Mouse (Mus musculus): ENCODE results near the gene C4b. TPM values are rescaled to one million over a fixed set of nuclear protein-coding genes. Genes with fewer than 3 reads are reported as not detected.
"Not testable (repeated sequence)": the region's sequence is repeated elsewhere in the genome, so short reads cannot be mapped to it uniquely, and the experiment has no call there.

Gene C4b
- 0.27 and 0.39 TPM in 2 replicates for polyA plus RNA-seq (2015; fragmentation: Nextera tagmentation; extraction: Ambion mirVana)

DNA sequence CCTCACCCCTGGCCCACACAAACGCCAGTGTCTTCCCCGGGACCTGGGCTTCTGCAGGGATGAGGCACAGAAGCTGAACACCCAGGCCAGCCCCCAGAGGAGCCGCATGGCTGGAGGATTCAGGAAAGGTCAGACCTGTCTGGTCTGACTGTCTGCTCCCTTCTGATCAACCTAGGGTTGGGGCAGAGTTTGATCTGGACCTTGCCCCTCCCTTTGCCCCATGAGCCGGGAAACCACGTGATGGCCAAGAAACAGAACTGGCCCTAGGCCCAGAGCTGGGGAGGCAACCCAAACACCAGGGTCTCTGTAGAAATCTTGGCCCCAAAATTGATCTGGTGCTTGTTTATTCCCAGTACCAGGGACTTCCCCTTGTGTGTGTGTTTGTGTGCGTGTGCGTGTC is at the start of gene C4b:
C4b (minus strand) TSS at position 164 of the 400 bp plus-strand sequence.
- no peaks in the 10 kb centered on the region for H3K36me3 ChIP-seq (ENCODE audit: control insufficient read depth, insufficient read depth, low read length)
- 91% methylated on average over 6 of the region's 7 CpGs for WGBS

GRCm38 (mm10) chr17:34777680-34778325 is 34.1 kb upstream of the C4b start:
- Histone ChIP-seq H3K4me2 (ENCODE audit: low read length) (no peak overlapping the region), H3K36me3 (ENCODE audit: control insufficient read depth, insufficient read depth, low read length) (no peaks in the 10 kb centered on the region), H3K4me3 (ENCODE audit: low read depth, low read length) (no peak overlapping the region), H3K9ac (ENCODE audit: low read depth, low read length) (no peak overlapping the region), H3K27me3 (ENCODE audit: control insufficient read depth, insufficient read depth, low read depth, low read length) (no peaks in the 10 kb centered on the region), H3K4me1 (ENCODE audit: control insufficient read depth, insufficient read depth, low read length) (no peaks in the 10 kb centered on the region), H3K27ac (ENCODE audit: low read length) (no peak overlapping the region), H3K9me3 (replicated peaks; ENCODE audit: control insufficient read depth, low read length, poor library complexity, severe bottlenecking) (peaks cover 5% of the 10 kb centered on the region; the same call in 1 of the 2 replicates)
- WGBS: 78% methylated on average over 9 of the region's 9 CpGs
- ATAC-seq: no peak

More for the DNA sequence above, at the start of gene C4b:
- H3K4me2 ChIP-seq (ENCODE audit: low read length): no peak within 1 kb of the TSS
- no peak within 1 kb of the TSS for H3K4me3 ChIP-seq (ENCODE audit: low read depth, low read length)
- H3K4me1 ChIP-seq (ENCODE audit: control insufficient read depth, insufficient read depth, low read length): no peaks in the 10 kb centered on the region
- peaks cover 2% of the 10 kb centered on the region; the same call in 1 of the 2 replicates for H3K9me3 ChIP-seq (replicated peaks; ENCODE audit: control insufficient read depth, low read length, poor library complexity, severe bottlenecking)
- no peaks in the 10 kb centered on the region for H3K27me3 ChIP-seq (ENCODE audit: control insufficient read depth, insufficient read depth, low read depth, low read length)
- no peak for ATAC-seq
- no peak within 1 kb of the TSS for H3K9ac ChIP-seq (ENCODE audit: low read depth, low read length)
- no peak within 1 kb of the TSS for H3K27ac ChIP-seq (ENCODE audit: low read length)

- H3K9me3 ChIP-seq (replicated peaks; ENCODE audit: control insufficient read depth, low read length, poor library complexity, severe bottlenecking): no peaks in the 10 kb centered on the region
- no peak overlapping the region for H3K4me3 ChIP-seq (ENCODE audit: low read depth, low read length)
- 78% methylated on average over 3 of the region's 3 CpGs for WGBS
- H3K36me3 ChIP-seq (ENCODE audit: control insufficient read depth, insufficient read depth, low read length): no peaks in the 10 kb centered on the region
- ATAC-seq: no peak
- H3K27me3 ChIP-seq (ENCODE audit: control insufficient read depth, insufficient read depth, low read depth, low read length): no peaks in the 10 kb centered on the region
- H3K9ac ChIP-seq (ENCODE audit: low read depth, low read length): no peak overlapping the region
- H3K4me1 ChIP-seq (ENCODE audit: control insufficient read depth, insufficient read depth, low read length): no peaks in the 10 kb centered on the region
- H3K4me2 ChIP-seq (ENCODE audit: low read length): no peak overlapping the region
- H3K27ac ChIP-seq (ENCODE audit: low read length): no peak overlapping the region
Measured at GRCm38 (mm10) chr17:34761471-34761870, 17.8 kb upstream of the C4b start.

DNA sequence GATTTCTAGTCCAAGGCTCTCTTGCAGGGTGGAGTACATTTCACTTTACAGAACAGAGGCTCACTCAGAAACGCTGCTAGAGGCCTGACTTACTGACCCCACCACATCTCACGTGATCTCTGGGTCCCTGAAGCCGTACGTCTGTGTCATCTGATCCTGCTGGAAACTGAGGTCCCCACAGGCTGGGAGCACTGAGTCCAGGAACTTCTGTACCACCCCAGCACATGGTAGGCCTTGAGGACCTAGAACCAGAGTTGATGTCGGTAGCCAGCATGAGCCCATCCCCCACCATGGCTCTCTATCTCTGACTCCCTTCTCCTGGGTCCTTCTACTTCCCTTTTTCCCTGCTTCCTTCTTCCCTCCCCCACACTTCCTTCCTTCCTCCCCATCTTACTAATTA is 2.8 kb upstream of the C4b start:
- ATAC-seq: no peak
- no peak overlapping the region for H3K9ac ChIP-seq (ENCODE audit: low read depth, low read length)
- no peaks in the 10 kb centered on the region for H3K36me3 ChIP-seq (ENCODE audit: control insufficient read depth, insufficient read depth, low read length)
- H3K4me1 ChIP-seq (ENCODE audit: control insufficient read depth, insufficient read depth, low read length): no peaks in the 10 kb centered on the region
- no peak overlapping the region for H3K27ac ChIP-seq (ENCODE audit: low read length)
- WGBS: 81% methylated on average over 5 of the region's 5 CpGs
- H3K4me3 ChIP-seq (ENCODE audit: low read depth, low read length): no peak overlapping the region
- peaks cover 6% of the 10 kb centered on the region; the same call in 1 of the 2 replicates for H3K9me3 ChIP-seq (replicated peaks; ENCODE audit: control insufficient read depth, low read length, poor library complexity, severe bottlenecking)
- H3K4me2 ChIP-seq (ENCODE audit: low read length): no peak overlapping the region
- no peaks in the 10 kb centered on the region for H3K27me3 ChIP-seq (ENCODE audit: control insufficient read depth, insufficient read depth, low read depth, low read length)

DNA sequence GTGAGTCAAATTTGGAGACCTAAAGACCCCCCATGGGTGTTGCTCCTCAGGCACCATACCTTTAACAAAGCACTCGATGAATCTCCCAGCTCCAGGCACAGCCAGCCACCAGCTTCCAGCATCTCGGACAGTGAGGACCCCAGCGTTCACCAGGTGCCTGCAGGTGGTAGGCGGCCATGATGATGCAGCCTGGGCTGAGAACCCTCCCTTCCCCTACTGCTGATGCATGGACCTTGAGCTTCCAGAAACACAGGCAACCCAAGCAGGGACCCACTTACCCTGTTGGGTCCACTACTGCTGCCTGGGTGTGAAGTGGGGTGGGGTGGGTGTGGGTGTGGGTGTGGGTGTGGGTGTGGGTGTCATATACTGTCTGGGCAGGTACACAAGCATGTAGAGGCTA is 1.5 kb upstream of the C4b start:
- not testable (repeated sequence) for H3K4me1 ChIP-seq (ENCODE audit: control insufficient read depth, insufficient read depth, low read length); ATAC-seq; H3K36me3 ChIP-seq (ENCODE audit: control insufficient read depth, insufficient read depth, low read length); H3K4me3 ChIP-seq (ENCODE audit: low read depth, low read length); H3K9ac ChIP-seq (ENCODE audit: low read depth, low read length); H3K27me3 ChIP-seq (ENCODE audit: control insufficient read depth, insufficient read depth, low read depth, low read length); H3K4me2 ChIP-seq (ENCODE audit: low read length); H3K27ac ChIP-seq (ENCODE audit: low read length); H3K9me3 ChIP-seq (replicated peaks; ENCODE audit: control insufficient read depth, low read length, poor library complexity, severe bottlenecking)
- 93% methylated on average over 4 of the region's 4 CpGs for WGBS

- H3K4me3 ChIP-seq (ENCODE audit: low read depth, low read length); H3K4me1 ChIP-seq (ENCODE audit: control insufficient read depth, insufficient read depth, low read length); H3K27ac ChIP-seq (ENCODE audit: low read length); H3K27me3 ChIP-seq (ENCODE audit: control insufficient read depth, insufficient read depth, low read depth, low read length); ATAC-seq; H3K9ac ChIP-seq (ENCODE audit: low read depth, low read length); H3K4me2 ChIP-seq (ENCODE audit: low read length); H3K9me3 ChIP-seq (replicated peaks; ENCODE audit: control insufficient read depth, low read length, poor library complexity, severe bottlenecking); H3K36me3 ChIP-seq (ENCODE audit: control insufficient read depth, insufficient read depth, low read length): not testable (repeated sequence)
- 94% methylated on average over 6 of the region's 6 CpGs for WGBS
Measured at GRCm38 (mm10) chr17:34744611-34745010, 929 bp upstream of the C4b start.

DNA sequence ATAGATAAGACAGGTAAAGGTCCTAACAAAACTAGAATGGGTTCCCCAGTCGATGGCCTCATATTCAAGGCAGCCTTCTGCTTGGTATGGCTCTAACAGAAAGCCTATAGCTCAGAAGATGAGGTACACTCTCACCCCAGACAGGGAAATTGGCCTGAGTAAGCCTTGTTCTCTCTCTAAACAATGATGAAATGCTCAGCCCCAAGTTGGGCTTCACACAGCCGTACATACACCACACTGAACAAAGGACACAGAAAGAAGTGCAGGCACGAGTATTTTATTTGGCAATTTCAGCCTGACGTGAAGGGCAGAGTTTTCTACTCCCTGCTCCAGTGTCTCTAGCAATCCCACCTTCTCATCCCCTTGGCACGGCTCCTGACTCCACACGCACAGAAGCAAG is 524 bp upstream of the C4b start:
- H3K4me1 ChIP-seq (ENCODE audit: control insufficient read depth, insufficient read depth, low read length): no peaks in the 10 kb centered on the region
- WGBS: 89% methylated on average over 6 of the region's 6 CpGs
- no peak for ATAC-seq
- H3K27ac ChIP-seq (ENCODE audit: low read length): no peak overlapping the region
- H3K4me3 ChIP-seq (ENCODE audit: low read depth, low read length): no peak overlapping the region
- no peaks in the 10 kb centered on the region for H3K27me3 ChIP-seq (ENCODE audit: control insufficient read depth, insufficient read depth, low read depth, low read length)
- H3K9ac ChIP-seq (ENCODE audit: low read depth, low read length): no peak overlapping the region
- no peak overlapping the region for H3K4me2 ChIP-seq (ENCODE audit: low read length)
- peaks cover 6% of the 10 kb centered on the region; the same call in 1 of the 2 replicates for H3K9me3 ChIP-seq (replicated peaks; ENCODE audit: control insufficient read depth, low read length, poor library complexity, severe bottlenecking)
- H3K36me3 ChIP-seq (ENCODE audit: control insufficient read depth, insufficient read depth, low read length): no peaks in the 10 kb centered on the region

DNA sequence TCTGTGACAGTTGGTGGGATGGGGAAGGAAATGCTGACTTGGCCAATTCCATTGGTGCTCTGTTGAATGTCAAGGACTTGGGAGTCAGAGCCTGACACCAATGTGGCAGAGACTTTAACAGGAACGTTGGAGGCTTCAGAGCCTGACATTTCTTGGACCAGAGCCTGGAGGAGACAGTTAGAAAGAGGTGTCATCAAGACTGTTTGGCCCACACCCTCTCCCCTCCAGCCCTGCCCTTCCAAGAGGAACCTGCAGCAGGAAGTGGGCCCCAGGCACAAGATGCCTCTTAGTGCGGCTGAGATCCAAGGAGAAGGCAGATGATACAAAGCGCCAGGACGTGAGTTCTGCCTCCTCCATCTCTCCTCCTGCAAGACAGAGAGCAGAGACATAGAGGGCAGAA is 3.4 kb downstream of the C4b start:
- H3K36me3 ChIP-seq (ENCODE audit: control insufficient read depth, insufficient read depth, low read length): no peaks in the 10 kb centered on the region
- H3K4me1 ChIP-seq (ENCODE audit: control insufficient read depth, insufficient read depth, low read length): no peaks in the 10 kb centered on the region
- WGBS: 82% methylated on average over 4 of the region's 4 CpGs
- no peak overlapping the region for H3K27ac ChIP-seq (ENCODE audit: low read length)
- no peak overlapping the region for H3K9ac ChIP-seq (ENCODE audit: low read depth, low read length)
- H3K9me3 ChIP-seq (replicated peaks; ENCODE audit: control insufficient read depth, low read length, poor library complexity, severe bottlenecking): no peaks in the 10 kb centered on the region
- H3K4me3 ChIP-seq (ENCODE audit: low read depth, low read length): no peak overlapping the region
- H3K4me2 ChIP-seq (ENCODE audit: low read length): no peak overlapping the region
- H3K27me3 ChIP-seq (ENCODE audit: control insufficient read depth, insufficient read depth, low read depth, low read length): no peaks in the 10 kb centered on the region
- no peak for ATAC-seq

- ATAC-seq; H3K9me3 ChIP-seq (replicated peaks; ENCODE audit: control insufficient read depth, low read length, poor library complexity, severe bottlenecking); H3K4me1 ChIP-seq (ENCODE audit: control insufficient read depth, insufficient read depth, low read length); H3K27ac ChIP-seq (ENCODE audit: low read length); H3K4me2 ChIP-seq (ENCODE audit: low read length); H3K4me3 ChIP-seq (ENCODE audit: low read depth, low read length); H3K36me3 ChIP-seq (ENCODE audit: control insufficient read depth, insufficient read depth, low read length); H3K9ac ChIP-seq (ENCODE audit: low read depth, low read length); H3K27me3 ChIP-seq (ENCODE audit: control insufficient read depth, insufficient read depth, low read depth, low read length): not testable (repeated sequence)
- 89% methylated on average over 7 of the region's 7 CpGs for WGBS
Measured at GRCm38 (mm10) chr17:34739708-34740107, 4.0 kb downstream of the C4b start.
